Mouse (Mus musculus) limb, embryonic 12.5 days (tissue): ENCODE data around the gene Lrmp. TPM values are rescaled to one million over a fixed set of nuclear protein-coding genes. Genes with fewer than 3 reads are reported as not detected.

ENCODE experiments used
- ATAC-seq: fragments of 200-750 bp; cut with Nextera tagmentation; 2 replicates; pipeline ENCODE4 v1.8.0; 2017; ENCODE audit warnings: low read depth, moderate TSS enrichment; ENCODE audit not compliant: insufficient number of reproducible peaks, insufficient read depth, low FRiP score, low TSS enrichment
- H3K27ac ChIP-seq: fragments of 300-500 bp; sonication (generic); 2 replicates; pipeline ENCODE4 v1.5.1; 2016; ENCODE audit warnings: mild to moderate bottlenecking, moderate library complexity
- H3K27me3 ChIP-seq: fragments of 300-500 bp; sonication (generic); 2 replicates; pipeline ENCODE4 v1.6.1; 2016; ENCODE audit warnings: mild to moderate bottlenecking, moderate library complexity
- H3K36me3 ChIP-seq: fragments of 300-500 bp; sonication (generic); 2 replicates; pipeline ENCODE4 v1.6.1; 2016; ENCODE audit warnings: mild to moderate bottlenecking, moderate library complexity
- H3K4me1 ChIP-seq: fragments of 300-500 bp; sonication (generic); replicated peaks from 2 replicates; pipeline ENCODE4 v1.6.1; 2016
- H3K4me2 ChIP-seq: fragments of 300-500 bp; sonication (generic); 2 replicates; pipeline ENCODE4 v1.6.1; 2016; ENCODE audit warnings: mild to moderate bottlenecking, moderate library complexity
- H3K4me3 ChIP-seq: fragments of 300-500 bp; sonication (generic); replicated peaks from 2 replicates; pipeline ENCODE4 v1.5.1; 2016; ENCODE audit warnings: mild to moderate bottlenecking
- H3K9ac ChIP-seq: fragments of 300-500 bp; sonication (generic); replicated peaks from 2 replicates; pipeline ENCODE4 v1.6.1; 2016; ENCODE audit warnings: mild to moderate bottlenecking, moderate library complexity
- H3K9me3 ChIP-seq: fragments of 300-500 bp; sonication (generic); 2 replicates; pipeline ENCODE4 v1.6.1; 2016; ENCODE audit warnings: mild to moderate bottlenecking, moderate library complexity
- WGBS: fragments of 180-500 bp; shearing (Covaris S2); methylation state at CpG from one replicate; pipeline ENCODE4 v1.1.7; 2016; 5-methylcytosine and 5-hydroxymethylcytosine counted together
- polyA plus RNA-seq: library from polyadenylated mRNA; unstranded; fragments of >200 nt; fragmentation: Nextera tagmentation; extraction: Ambion mirVana; gene quantifications from 2 replicates; pipeline ENCODE4 v1.2.1, GENCODE M21; 2016

Lrmp gene
- polyA plus RNA-seq, 1 experiment from 2014 or later, result 2.4 TPM

GRCm38 (mm10) chr6:145210056-145210680, 94.7 kb downstream of the Lrmp start:
- peak overlapping the region; percentile 64 for H3K4me3 ChIP-seq
- no peak for ATAC-seq
- no peaks in the 10 kb centered on the region for H3K9me3 ChIP-seq
- H3K4me2 ChIP-seq, result peak overlapping the region; percentile 54
- H3K4me1 ChIP-seq, result 0 out of 2 replicates have a peak, but pooled peaks cover 12% of the 10 kb centered on the region
- H3K9ac ChIP-seq, result no peak overlapping the region
- no peak overlapping the region for H3K27ac ChIP-seq
- H3K36me3 ChIP-seq, result peaks cover 5% of the 10 kb centered on the region; the same call in 1 of the 2 replicates
- no peaks in the 10 kb centered on the region for H3K27me3 ChIP-seq
- WGBS, result 43% methylated on average over 8 of the region's 8 CpGs

- peak within 1 kb of the TSS; percentile 54 for H3K4me2 ChIP-seq
- peak within 1 kb of the TSS; percentile 97 for H3K27ac ChIP-seq
- H3K9ac ChIP-seq, result peak within 1 kb of the TSS; percentile 78
- H3K27me3 ChIP-seq, result no peaks in the 10 kb centered on the region
- ATAC-seq, result peak; percentile 99
- H3K4me3 ChIP-seq, result peak within 1 kb of the TSS; percentile 64
- H3K4me1 ChIP-seq, result 0 out of 2 replicates have a peak, but pooled peaks cover 12% of the 10 kb centered on the region
- under 1% methylated on average over 36 of the region's 36 CpGs for WGBS
- no peaks in the 10 kb centered on the region for H3K9me3 ChIP-seq
- peaks cover 7% of the 10 kb centered on the region; the same call in 1 of the 2 replicates for H3K36me3 ChIP-seq
These were observed 95.4 kb downstream of the Lrmp start, which contains the start of the genes Casc1 and Etfrf1 for GRCm38 (mm10) chr6:145210816-145211338. Casc1 (minus strand) TSS chr6:145211005. Etfrf1 (plus strand) TSS chr6:145211134.

GRCm38 (mm10) chr6:145211376-145212305, 96.2 kb downstream of the Lrmp start:
- Histone ChIP-seq H3K27ac (peak overlapping the region; percentile 97), H3K36me3 (peaks cover 12% of the 10 kb centered on the region; the same call in 1 of the 2 replicates), H3K9me3 (no peaks in the 10 kb centered on the region), H3K9ac (peak overlapping the region; percentile 78), H3K4me1 (0 out of 2 replicates have a peak, but pooled peaks cover 12% of the 10 kb centered on the region), H3K27me3 (no peaks in the 10 kb centered on the region), H3K4me2 (peak overlapping the region; percentile 54), H3K4me3 (peak overlapping the region; percentile 64)
- ATAC-seq, result peak; percentile 61
- 4% methylated on average over 21 of the region's 21 CpGs for WGBS

- Histone ChIP-seq H3K4me1 (0 out of 2 replicates have a peak, but pooled peaks cover 12% of the 10 kb centered on the region), H3K27ac (no peak overlapping the region), H3K27me3 (no peaks in the 10 kb centered on the region), H3K9me3 (no peaks in the 10 kb centered on the region), H3K36me3 (peaks cover 21% of the 10 kb centered on the region), H3K4me2 (no peak overlapping the region), H3K4me3 (no peak overlapping the region), H3K9ac (no peak overlapping the region)
- ATAC-seq, result no peak
- WGBS, result 77% methylated on average over 2 of the region's 2 CpGs
These were observed 98.5 kb downstream of the Lrmp start for GRCm38 (mm10) chr6:145213916-145214315.

- H3K4me3 ChIP-seq, result no peak overlapping the region
- no peak overlapping the region for H3K4me2 ChIP-seq
- H3K9me3 ChIP-seq, result no peaks in the 10 kb centered on the region
- WGBS, result 96% methylated on average over 3 of the region's 3 CpGs
- H3K9ac ChIP-seq, result no peak overlapping the region
- H3K27me3 ChIP-seq, result no peaks in the 10 kb centered on the region
- ATAC-seq, result no peak
- 0 out of 2 replicates have a peak, but pooled peaks cover 6% of the 10 kb centered on the region for H3K4me1 ChIP-seq
- H3K36me3 ChIP-seq, result peaks cover 35% of the 10 kb centered on the region
- no peak overlapping the region for H3K27ac ChIP-seq
These were observed 100.4 kb downstream of the Lrmp start for GRCm38 (mm10) chr6:145215826-145216225.

- Histone ChIP-seq H3K9ac (no peak overlapping the region), H3K27me3 (no peaks in the 10 kb centered on the region), H3K4me2 (no peak overlapping the region), H3K4me1 (no peaks in the 10 kb centered on the region), H3K36me3 (peaks cover 36% of the 10 kb centered on the region; the same call in 1 of the 2 replicates), H3K4me3 (no peak overlapping the region), H3K9me3 (no peaks in the 10 kb centered on the region), H3K27ac (no peak overlapping the region)
- ATAC-seq, result no peak
- 91% methylated on average over 6 of the region's 6 CpGs for WGBS
These were observed 108.8 kb downstream of the Lrmp start for GRCm38 (mm10) chr6:145224246-145224645.

Other genes with a start within 250 kb of the Lrmp start
- 36.9 and 41.7 TPM in 2 replicates for gene Bcat1, start 39.5 kb upstream of the Lrmp start, polyA plus RNA-seq
- gene Casc1, start 95.4 kb downstream of the Lrmp start, polyA plus RNA-seq, result 0.34 and 0.46 TPM in 2 replicates
- gene Etfrf1, start 95.5 kb downstream of the Lrmp start, polyA plus RNA-seq, result 32.4 and 32.9 TPM in 2 replicates
- 83.7 and 91.2 TPM in 2 replicates for gene Kras, start 134.6 kb downstream of the Lrmp start, polyA plus RNA-seq